Mouse (Mus musculus) liver, embryonic 15.5 days (tissue): ENCODE measurements around the gene Pbx3. TPM values are rescaled to one million over a fixed set of nuclear protein-coding genes. Genes with fewer than 3 reads are reported as not detected.

Experiments
- ATAC-seq: fragments of 200-750 bp; cut with Nextera tagmentation; 2 replicates; pipeline ENCODE4 v1.8.0; 2017; ENCODE audit warnings: moderate number of reproducible peaks, mild to moderate bottlenecking, moderate library complexity; ENCODE audit not compliant: insufficient read depth
- H3K27ac ChIP-seq: fragments of 300-500 bp; sonication (generic); replicated peaks from 2 replicates; pipeline ENCODE4 v1.5.1; 2015; ENCODE audit warnings: mild to moderate bottlenecking, inconsistent platforms
- H3K27me3 ChIP-seq: fragments of 300-500 bp; sonication (generic); 2 replicates; pipeline ENCODE4 v1.6.1; 2015; ENCODE audit warnings: mild to moderate bottlenecking, inconsistent platforms
- H3K36me3 ChIP-seq: fragments of 300-500 bp; sonication (generic); replicated peaks from 2 replicates; pipeline ENCODE4 v1.6.1; 2015; ENCODE audit warnings: moderate library complexity, mild to moderate bottlenecking, inconsistent platforms
- H3K4me1 ChIP-seq: fragments of 300-500 bp; sonication (generic); replicated peaks from 2 replicates; pipeline ENCODE4 v1.6.1; 2015; ENCODE audit warnings: inconsistent platforms
- H3K4me2 ChIP-seq: fragments of 300-500 bp; sonication (generic); 2 replicates; pipeline ENCODE4 v1.6.1; 2015; ENCODE audit warnings: moderate library complexity, mild to moderate bottlenecking, inconsistent platforms
- H3K4me3 ChIP-seq: fragments of 300-500 bp; sonication (generic); replicated peaks from 2 replicates; pipeline ENCODE4 v1.5.1; 2015; ENCODE audit warnings: mild to moderate bottlenecking, inconsistent platforms
- H3K9ac ChIP-seq: fragments of 300-500 bp; sonication (generic); 2 replicates; pipeline ENCODE4 v1.6.1; 2015; ENCODE audit warnings: moderate library complexity, mild to moderate bottlenecking, inconsistent platforms
- H3K9me3 ChIP-seq: fragments of 300-500 bp; sonication (generic); replicated peaks from 2 replicates; pipeline ENCODE4 v1.6.1; 2016; ENCODE audit warnings: inconsistent platforms
- WGBS: fragments of 180-500 bp; shearing (Covaris S2); methylation state at CpG from one replicate; pipeline ENCODE4 v1.1.7; 2015; ENCODE audit warnings: mixed read lengths; ENCODE audit not compliant: insufficient replicate concordance; 5-methylcytosine and 5-hydroxymethylcytosine counted together
- polyA plus RNA-seq: library from polyadenylated mRNA; unstranded; fragments of >200 nt; fragmentation: Nextera tagmentation; extraction: Ambion mirVana; gene quantifications from 2 replicates; pipeline ENCODE4 v1.2.1, GENCODE M21; 2015

Pbx3 gene
- polyA plus RNA-seq, 1 experiment from 2014 or later, result 6.0 TPM

DNA sequence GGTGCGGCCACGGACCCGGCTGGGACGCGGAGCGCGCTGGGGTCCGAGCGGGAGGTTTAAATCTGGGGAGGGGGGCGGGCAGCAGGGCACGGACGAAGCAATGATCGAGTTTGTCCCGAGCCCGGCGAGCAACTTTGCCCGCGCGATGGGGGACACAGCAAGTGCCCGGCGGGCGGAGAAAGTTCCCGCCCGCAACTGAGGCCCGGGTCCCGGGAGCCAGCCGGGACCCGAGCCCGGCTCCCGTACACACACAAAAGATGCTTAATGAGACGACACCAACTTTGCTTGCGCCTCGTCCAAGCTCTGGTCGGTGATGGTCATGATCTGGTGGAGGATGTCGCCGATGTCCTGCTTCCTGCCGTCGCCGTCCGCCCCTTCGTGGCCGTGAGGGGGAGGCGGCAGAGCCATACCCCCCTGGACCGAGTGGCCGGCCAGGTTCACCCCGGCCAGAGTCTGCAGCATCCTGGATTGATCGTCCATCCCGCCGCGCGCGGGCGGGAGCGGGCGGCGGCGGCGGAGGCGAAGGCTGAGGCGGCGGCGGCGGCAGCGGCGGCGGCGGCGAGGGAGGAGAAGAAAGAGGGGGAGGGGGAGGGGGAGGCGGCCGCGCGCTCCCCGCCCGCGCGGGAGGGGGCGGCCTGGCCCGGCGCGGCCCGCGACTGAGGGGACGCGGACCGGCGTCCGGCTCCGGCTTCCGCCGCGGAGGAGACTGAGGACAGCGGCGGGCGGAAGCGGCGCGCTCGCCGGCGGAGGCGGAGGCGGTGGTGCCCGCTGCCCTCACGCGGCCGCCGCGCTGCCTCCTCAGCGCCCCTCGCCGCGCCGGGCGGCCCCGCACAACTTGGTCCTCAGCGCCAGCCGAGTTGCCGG, 1.3 kb downstream of the Pbx3 start:
- under 1% methylated on average over 86 of the region's 118 CpGs for WGBS
- Histone ChIP-seq H3K36me3 (no peaks in the 10 kb centered on the region), H3K27ac (peak overlapping the region; percentile 99), H3K4me3 (peak overlapping the region; percentile 92), H3K9me3 (no peaks in the 10 kb centered on the region), H3K27me3 (peaks cover 32% of the 10 kb centered on the region), H3K9ac (peak overlapping the region; percentile 96), H3K4me1 (peaks cover 36% of the 10 kb centered on the region), H3K4me2 (peak overlapping the region; percentile 93)
- peak; percentile 1; the same call in 1 of the 2 replicates for ATAC-seq

- Histone ChIP-seq H3K27me3 (peaks cover 27% of the 10 kb centered on the region), H3K36me3 (no peaks in the 10 kb centered on the region), H3K9ac (peak overlapping the region; percentile 96), H3K4me2 (peak overlapping the region; percentile 93), H3K4me1 (peaks cover 36% of the 10 kb centered on the region), H3K9me3 (no peaks in the 10 kb centered on the region), H3K4me3 (peak overlapping the region; percentile 92), H3K27ac (peak overlapping the region; percentile 99)
- under 1% methylated on average over 42 of the region's 42 CpGs for WGBS
- no peak for ATAC-seq
Observed at GRCm38 (mm10) chr2:34370725-34371440, 2.1 kb downstream of the Pbx3 start.

DNA sequence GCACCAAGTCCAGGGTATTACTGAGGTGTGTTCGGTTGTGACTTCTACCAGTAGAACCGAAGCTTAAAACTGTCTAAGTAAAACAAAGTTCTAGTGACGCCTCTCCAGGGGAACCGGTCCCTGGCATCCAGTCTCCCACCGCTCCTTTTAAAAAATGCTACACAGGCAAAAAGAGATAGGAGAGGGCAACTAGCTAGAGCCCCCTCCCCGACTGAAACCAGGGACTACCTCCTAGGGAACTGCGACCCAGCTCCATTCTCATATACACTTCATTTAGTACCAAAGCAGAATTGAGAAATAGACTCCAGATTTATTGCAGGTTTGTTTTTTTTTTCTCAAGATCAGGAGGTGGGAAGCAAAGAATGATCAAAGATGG, 2.6 kb downstream of the Pbx3 start:
- H3K4me3 ChIP-seq, result peak overlapping the region; percentile 92
- no peak for ATAC-seq
- peaks cover 36% of the 10 kb centered on the region for H3K4me1 ChIP-seq
- 40% methylated on average over 7 of the region's 7 CpGs for WGBS
- H3K9me3 ChIP-seq, result no peaks in the 10 kb centered on the region
- H3K36me3 ChIP-seq, result no peaks in the 10 kb centered on the region
- peak overlapping the region; percentile 93 for H3K4me2 ChIP-seq
- H3K27ac ChIP-seq, result peak overlapping the region; percentile 99; the same call in 1 of the 2 replicates
- peaks cover 24% of the 10 kb centered on the region for H3K27me3 ChIP-seq
- peak overlapping the region; percentile 96 for H3K9ac ChIP-seq

GRCm38 (mm10) chr2:34368396-34368795, 4.5 kb downstream of the Pbx3 start:
- Histone ChIP-seq H3K4me1 (peaks cover 31% of the 10 kb centered on the region), H3K9ac (no peak overlapping the region), H3K36me3 (no peaks in the 10 kb centered on the region), H3K27me3 (peaks cover 11% of the 10 kb centered on the region), H3K27ac (no peak overlapping the region), H3K4me2 (peak overlapping the region; percentile 5; the same call in 1 of the 2 replicates), H3K9me3 (no peaks in the 10 kb centered on the region), H3K4me3 (no peak overlapping the region)
- ATAC-seq, result no peak
- WGBS, result 47% methylated on average over 6 of the region's 6 CpGs

DNA sequence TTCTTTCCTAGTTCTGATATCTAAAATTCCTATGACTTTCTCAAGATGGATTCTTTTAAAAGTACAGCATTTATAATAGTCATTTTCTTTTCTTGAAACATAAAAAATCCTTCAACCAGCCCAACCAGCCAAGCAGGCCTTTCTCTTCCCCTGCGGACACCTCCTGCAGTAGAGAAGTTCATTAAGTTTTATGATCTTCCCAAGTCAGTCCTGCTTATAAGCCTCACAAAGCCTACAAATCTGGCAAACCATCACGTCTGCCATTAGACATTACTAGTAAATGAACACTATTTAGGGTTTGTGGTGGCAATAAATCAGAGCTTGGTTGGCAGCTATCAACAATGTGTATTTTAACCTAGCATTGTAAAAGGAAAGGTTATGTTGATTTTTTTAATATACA, 5.9 kb downstream of the Pbx3 start:
- Histone ChIP-seq H3K4me2 (no peak overlapping the region), H3K36me3 (no peaks in the 10 kb centered on the region), H3K27me3 (peaks cover 11% of the 10 kb centered on the region), H3K9ac (no peak overlapping the region), H3K4me3 (no peak overlapping the region), H3K27ac (no peak overlapping the region), H3K4me1 (peaks cover 23% of the 10 kb centered on the region), H3K9me3 (no peaks in the 10 kb centered on the region)
- no peak for ATAC-seq
- 82% methylated on average over 2 of the region's 2 CpGs for WGBS

DNA sequence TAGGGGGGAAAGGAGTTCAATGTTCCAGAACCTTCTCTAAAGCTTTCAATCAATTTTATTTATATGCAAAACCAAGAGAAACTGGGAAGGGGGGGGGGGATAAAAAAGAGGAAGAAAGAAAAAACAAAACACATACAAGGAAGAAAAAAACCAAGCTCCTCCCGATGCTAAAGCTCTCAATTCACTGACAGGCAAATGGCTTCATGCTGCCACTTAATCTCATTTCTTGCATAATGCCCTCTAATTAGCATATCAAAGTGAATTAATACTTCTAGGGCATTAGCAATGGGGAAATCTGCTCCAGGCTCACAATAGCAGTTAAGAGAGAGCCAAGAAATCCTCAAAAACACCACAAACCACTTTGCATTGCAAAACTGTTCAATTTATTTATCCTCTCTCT, 9.3 kb downstream of the Pbx3 start:
- ATAC-seq, result no peak
- H3K27me3 ChIP-seq, result no peaks in the 10 kb centered on the region
- H3K4me3 ChIP-seq, result no peak overlapping the region
- H3K36me3 ChIP-seq, result no peaks in the 10 kb centered on the region
- no peak overlapping the region for H3K9ac ChIP-seq
- H3K27ac ChIP-seq, result no peak overlapping the region
- peaks cover 23% of the 10 kb centered on the region for H3K4me1 ChIP-seq
- WGBS, result 5% methylated on average over 1 of the region's 1 CpGs
- no peaks in the 10 kb centered on the region for H3K9me3 ChIP-seq
- H3K4me2 ChIP-seq, result no peak overlapping the region

- WGBS, result 79% methylated on average over 7 of the region's 7 CpGs
- no peaks in the 10 kb centered on the region for H3K9me3 ChIP-seq
- H3K27ac ChIP-seq, result no peak overlapping the region
- no peak overlapping the region for H3K4me3 ChIP-seq
- no peak overlapping the region for H3K4me2 ChIP-seq
- no peak overlapping the region for H3K9ac ChIP-seq
- no peak for ATAC-seq
- H3K36me3 ChIP-seq, result 0 out of 2 replicates have a peak, but pooled peaks cover 4% of the 10 kb centered on the region
- H3K27me3 ChIP-seq, result no peaks in the 10 kb centered on the region
- H3K4me1 ChIP-seq, result peaks cover 16% of the 10 kb centered on the region
Observed at GRCm38 (mm10) chr2:34355801-34356211, 17.1 kb downstream of the Pbx3 start.

GRCm38 (mm10) chr2:34352006-34352405, 20.9 kb downstream of the Pbx3 start:
- no peak overlapping the region for H3K9ac ChIP-seq
- H3K27ac ChIP-seq, result no peak overlapping the region
- ATAC-seq, result no peak
- no peaks in the 10 kb centered on the region for H3K27me3 ChIP-seq
- no peak overlapping the region for H3K4me3 ChIP-seq
- H3K36me3 ChIP-seq, result no peaks in the 10 kb centered on the region
- no peaks in the 10 kb centered on the region for H3K9me3 ChIP-seq
- no peaks in the 10 kb centered on the region for H3K4me1 ChIP-seq
- H3K4me2 ChIP-seq, result no peak overlapping the region

GRCm38 (mm10) chr2:34347096-34347495, 25.8 kb downstream of the Pbx3 start:
- Histone ChIP-seq H3K36me3 (no peaks in the 10 kb centered on the region), H3K27me3 (no peaks in the 10 kb centered on the region), H3K4me2 (no peak overlapping the region), H3K4me1 (no peaks in the 10 kb centered on the region), H3K9me3 (no peaks in the 10 kb centered on the region), H3K4me3 (no peak overlapping the region), H3K27ac (no peak overlapping the region), H3K9ac (no peak overlapping the region)
- WGBS, result 82% methylated on average over 6 of the region's 6 CpGs
- ATAC-seq, result no peak

GRCm38 (mm10) chr2:34298664-34299063, 74.3 kb downstream of the Pbx3 start:
- 66% methylated on average over 1 of the region's 1 CpGs for WGBS

DNA sequence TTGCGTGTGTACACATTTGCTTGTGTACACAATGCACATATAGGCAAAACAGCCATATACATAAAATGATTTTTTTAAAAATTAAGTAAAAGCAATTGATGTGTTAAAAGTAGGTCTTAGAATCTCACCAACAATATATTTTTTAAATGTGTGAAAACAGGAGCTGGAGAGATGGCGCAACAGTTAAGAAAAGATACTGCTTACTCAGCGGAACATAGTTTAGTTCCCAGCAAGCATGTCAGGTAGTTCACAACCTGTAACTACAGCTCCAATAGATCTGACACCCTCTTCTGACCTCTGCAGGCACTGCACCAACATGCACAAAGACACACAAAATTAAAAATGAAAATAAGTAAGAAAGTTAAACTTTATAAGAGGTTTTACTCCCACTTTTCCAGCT, 74.7 kb downstream of the Pbx3 start:
- no peak for ATAC-seq
- 90% methylated on average over 3 of the region's 3 CpGs for WGBS
- no peak overlapping the region for H3K27ac ChIP-seq
- no peaks in the 10 kb centered on the region for H3K9me3 ChIP-seq
- no peak overlapping the region for H3K4me2 ChIP-seq
- no peaks in the 10 kb centered on the region for H3K4me1 ChIP-seq
- no peaks in the 10 kb centered on the region for H3K27me3 ChIP-seq
- H3K4me3 ChIP-seq, result no peak overlapping the region
- no peaks in the 10 kb centered on the region for H3K36me3 ChIP-seq
- no peak overlapping the region for H3K9ac ChIP-seq

More at GRCm38 (mm10) chr2:34298664-34299063, 74.3 kb downstream of the Pbx3 start:
- ATAC-seq, result no peak
- no peaks in the 10 kb centered on the region for H3K36me3 ChIP-seq
- no peaks in the 10 kb centered on the region for H3K9me3 ChIP-seq
- H3K4me3 ChIP-seq, result no peak overlapping the region
- H3K9ac ChIP-seq, result no peak overlapping the region
- no peak overlapping the region for H3K4me2 ChIP-seq
- H3K27ac ChIP-seq, result no peak overlapping the region
- H3K27me3 ChIP-seq, result no peaks in the 10 kb centered on the region
- H3K4me1 ChIP-seq, result no peaks in the 10 kb centered on the region
